Mouse (Mus musculus) G1E-ER4 (cell line): ENCODE data around the gene Gm17364. TPM values are rescaled to one million over a fixed set of nuclear protein-coding genes. Genes with fewer than 3 reads are reported as not detected.

Source experiments
- GATA1 ChIP-seq: IDR thresholded peaks from one replicate; pipeline ENCODE4 v1.8.0; 2012; ENCODE audit warnings: low read length, inconsistent platforms
- polyA plus RNA-seq: library from polyadenylated mRNA; stranded (reverse); fragments of >175 nt; gene quantifications from 2 replicates; pipeline ENCODE4 v1.2.3, GENCODE M21; 2012

Gm17364 gene
- not detected in 2 replicates for polyA plus RNA-seq

DNA sequence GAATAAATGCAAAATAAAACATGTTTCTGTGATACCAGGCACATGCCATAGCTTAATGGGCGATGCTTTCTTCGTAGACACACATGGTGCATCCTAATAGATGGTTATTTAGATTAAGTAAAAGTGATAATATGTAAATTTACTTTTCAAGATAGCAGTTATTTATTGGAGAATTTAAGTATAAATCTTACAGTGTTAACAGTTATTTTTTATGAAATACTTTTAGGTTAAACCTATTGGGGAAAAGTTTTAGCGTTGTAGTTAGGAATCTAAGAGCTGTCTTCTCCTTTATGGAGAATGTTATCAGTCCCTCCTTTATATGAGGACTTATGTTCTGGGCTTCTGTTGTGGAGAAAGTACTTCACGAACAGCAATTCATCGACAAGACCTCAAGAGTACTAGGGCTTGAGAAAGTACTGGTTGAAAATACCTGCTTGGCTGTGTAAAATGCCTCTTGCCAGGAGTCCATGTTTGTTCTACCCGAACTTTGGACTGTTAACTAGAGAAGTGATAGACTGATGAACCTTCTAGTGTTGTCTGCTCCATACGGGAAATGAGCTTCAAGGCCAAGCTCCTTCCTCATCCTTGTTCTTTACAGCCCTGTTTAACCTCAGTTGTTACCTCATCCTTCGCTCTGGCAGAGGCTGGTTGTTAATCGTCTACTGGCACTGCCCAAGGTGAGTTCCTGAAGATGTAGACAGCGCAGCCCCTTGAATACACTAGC, at the start of gene Gm17364:
Gene Gm17364, minus strand, starts transcription at position 51 of the 724 bp plus-strand sequence.
- no peak for TF ChIP-seq GATA1

DNA sequence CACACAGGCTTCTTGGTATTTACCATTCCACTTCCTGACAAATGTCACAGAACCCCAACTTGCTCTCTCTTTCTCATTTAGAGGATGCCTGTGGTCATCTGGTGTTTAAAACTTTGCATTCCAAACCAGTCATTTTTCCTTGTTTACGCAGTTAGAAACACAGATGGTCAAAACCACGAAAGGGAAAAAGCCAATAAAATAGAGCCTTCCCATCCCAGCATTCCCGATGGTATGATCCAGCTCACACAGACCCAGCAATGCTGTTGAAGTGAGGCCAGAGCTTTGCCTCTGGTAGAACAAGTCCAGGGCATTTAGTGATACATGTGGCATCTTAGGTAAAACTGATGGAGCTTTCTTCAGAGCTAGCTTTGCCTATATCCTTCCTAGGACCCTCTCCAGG, 47.7 kb upstream of the Gm17364 start:
- no peak for TF ChIP-seq GATA1

DNA sequence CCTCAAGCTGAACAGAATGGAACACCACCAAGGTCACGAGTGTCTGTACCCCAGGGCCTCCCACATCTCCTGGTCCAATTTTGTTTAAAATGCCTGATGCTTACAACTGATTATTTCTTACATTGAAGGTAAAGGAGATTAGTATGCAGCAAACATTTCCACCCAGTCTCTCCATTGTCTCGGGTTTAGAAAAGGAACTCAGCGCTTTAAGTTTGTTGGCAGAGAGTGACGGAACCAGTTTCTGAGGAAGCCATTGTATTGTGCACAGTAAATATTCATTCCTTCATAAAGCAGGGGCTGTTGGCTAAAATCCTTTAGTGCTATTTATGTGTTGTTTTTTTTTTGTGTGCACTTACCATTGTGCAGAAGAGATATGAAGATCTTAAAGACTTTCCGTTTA, 47.0 kb upstream of the Gm17364 start:
- TF ChIP-seq GATA1, result no peak

DNA sequence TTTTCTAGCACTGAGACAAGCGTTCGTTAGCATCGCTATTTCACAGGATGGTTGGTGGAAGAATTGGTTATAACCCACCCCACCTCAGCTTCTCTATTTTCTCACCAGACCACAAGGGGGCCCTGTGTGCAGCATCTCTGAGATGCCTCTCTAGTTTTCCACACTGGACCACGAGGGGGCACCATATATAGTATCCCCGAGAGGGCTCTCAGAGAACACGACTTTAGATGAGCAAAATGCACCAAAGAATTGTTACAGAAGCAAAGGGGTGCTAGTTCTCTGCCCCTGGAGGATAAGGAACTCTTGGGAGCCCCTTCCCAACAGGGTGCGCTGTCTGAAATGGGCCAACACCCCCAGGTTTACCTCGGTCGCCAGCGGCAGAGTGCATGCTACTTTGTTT, 28.9 kb upstream of the Gm17364 start:
- no peak for TF ChIP-seq GATA1

DNA sequence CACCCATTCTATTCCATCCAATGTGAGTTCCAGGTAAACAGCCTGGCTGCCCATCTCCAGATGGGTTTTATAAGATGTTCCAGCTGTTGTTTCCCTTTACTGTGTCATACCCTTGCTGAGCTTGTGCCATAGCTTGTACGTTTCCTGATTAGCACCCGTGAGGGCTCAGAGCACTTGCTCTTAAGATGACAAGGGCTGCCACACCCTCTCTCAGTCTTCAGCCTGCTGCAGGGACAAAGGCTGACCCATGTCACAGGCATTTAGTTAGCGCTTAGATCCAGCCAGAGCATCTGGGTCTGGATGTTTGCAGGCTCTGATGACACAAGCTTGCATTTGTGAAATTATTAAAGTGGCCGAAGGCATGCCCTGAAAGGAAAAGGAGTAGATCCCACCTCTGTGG, 26.3 kb upstream of the Gm17364 start:
- no peak for TF ChIP-seq GATA1

DNA sequence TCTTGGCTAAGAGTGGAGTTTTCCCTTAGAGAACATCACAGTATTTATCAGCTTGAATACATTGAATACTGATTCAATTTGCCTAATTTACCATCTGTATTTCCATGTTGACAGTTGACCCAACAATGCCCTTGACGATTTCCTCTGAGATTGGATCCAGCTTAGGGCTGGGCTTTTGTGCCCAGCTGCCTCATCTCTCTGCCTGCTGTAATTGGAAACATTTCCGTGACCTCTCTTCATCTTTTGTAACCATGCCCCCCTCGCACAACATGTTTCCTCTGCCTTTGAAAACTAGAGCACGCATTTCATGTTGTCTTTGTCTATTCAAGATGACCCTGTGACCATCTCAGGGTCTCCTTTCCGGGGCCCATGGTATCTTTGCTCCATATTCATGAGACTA, 25.2 kb upstream of the Gm17364 start:
- TF ChIP-seq GATA1, result no peak

DNA sequence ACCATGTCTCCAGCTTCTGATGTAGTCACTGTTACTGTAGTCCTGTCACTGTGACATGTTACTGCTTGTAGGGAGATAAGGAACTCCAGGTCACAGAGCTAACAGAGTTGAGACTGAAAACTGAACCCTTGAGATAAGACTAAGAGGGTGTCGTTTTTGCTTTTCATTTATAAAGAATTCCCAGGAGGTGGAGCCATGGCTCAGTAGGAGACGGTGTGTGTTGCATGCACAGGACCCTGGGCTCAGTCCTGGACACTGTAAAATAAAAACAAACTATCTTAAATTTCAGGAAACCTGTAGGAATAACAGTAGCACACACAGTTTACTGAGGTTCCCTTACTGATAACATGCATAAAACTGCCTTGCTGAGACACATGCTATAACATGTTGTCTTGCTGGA, 24.8 kb upstream of the Gm17364 start:
- no peak for TF ChIP-seq GATA1

DNA sequence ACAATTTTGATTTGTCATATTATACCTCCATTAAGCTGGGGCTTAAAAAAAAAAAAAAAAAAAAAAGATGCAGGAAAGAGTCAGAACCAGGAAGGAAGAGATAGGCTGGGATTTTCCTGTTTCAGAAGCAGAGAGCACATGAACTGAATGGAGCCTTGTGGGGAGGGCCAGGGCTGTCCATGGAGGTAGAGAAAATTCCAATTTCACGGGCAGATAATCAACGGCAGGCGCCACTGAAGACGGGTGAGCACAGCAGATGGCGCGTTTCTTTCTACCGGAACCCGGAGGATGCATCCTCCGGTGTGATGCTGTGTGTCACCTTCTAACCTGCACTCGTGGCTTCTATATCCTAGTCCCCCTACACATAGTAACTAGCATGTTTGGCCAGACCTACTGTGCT, 22.6 kb upstream of the Gm17364 start:
- no peak for TF ChIP-seq GATA1

DNA sequence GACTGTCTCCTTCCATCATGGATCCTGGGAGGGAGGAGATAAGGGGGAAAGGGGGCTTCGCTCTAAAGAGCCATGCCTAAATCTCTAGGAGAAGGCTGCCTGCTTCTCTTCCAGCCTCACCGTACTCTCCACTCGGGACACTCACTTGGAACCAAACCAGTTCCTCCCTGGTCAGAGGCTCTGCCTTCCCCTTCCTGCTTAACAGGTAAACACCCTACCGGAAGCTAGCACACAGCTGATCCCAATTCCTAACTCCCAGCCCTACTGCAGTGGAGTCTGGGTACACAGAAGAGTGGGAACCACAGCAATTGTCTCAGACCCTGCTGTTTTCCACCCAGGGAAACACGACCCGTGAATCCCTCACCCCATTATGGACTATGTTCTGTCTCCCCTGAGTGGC, 22.1 kb upstream of the Gm17364 start:
- no peak for TF ChIP-seq GATA1

DNA sequence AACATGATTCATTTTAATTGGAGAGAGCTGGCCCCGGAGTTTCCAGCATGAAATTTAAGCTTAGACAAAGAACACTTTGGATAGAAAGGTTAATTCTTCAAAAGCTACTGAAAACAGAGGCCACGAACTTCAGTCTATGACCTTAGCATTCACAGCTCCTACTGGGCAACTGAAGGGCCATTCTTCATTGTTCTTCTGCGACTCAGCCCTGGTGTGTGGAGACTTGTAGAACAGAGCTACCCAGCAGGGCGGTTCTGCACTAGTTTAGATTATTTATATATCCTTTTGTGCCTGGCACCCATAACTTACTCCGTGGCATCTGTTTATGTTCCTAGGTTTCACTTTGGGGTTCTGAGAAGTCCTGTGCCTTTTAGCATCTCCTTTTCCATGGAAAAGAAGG, 19.8 kb upstream of the Gm17364 start:
- no peak for TF ChIP-seq GATA1

DNA sequence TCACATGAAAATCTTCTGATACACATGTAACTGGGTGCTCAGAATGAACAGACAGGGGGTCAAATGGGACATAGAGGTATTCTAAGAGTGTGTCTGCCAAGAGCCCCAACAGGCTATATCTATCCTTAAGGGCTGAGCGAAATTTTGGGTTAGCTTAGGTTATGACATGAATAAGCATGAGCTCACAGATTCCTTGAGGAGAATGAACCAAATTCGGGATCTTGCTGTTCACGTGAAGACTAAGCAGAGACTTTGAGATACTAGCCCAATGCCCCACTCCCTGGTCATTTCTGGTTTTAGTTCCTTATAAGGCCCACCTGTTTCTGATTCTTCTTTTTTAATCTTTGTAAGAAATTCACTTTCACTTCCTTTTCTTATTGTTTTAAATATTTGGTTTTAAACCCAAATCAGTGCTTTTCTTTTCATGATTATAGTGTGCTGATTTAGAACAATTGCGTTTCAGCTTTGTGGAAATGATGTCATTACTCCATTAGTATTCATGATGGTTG, 17.7 kb upstream of the Gm17364 start:
- no peak for TF ChIP-seq GATA1

DNA sequence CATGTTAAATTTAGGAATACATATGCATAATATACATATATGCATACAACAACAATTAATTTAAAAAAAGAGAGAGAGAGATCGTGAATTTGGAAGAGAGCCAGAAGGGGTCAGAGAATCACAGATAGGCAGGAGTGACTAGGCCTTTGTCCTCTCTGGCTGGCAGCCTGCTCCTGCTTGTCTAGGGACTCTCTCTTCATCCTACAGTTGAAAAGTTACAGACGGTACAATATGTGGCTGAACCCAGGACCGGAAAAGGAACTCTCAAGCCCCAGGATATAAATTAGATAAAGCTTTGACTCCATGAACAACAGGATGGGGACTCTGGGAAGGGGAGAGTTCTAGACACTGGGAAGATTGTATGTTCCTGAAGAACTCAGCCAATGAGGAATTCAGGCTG, 12.5 kb upstream of the Gm17364 start:
- TF ChIP-seq GATA1, result no peak

DNA sequence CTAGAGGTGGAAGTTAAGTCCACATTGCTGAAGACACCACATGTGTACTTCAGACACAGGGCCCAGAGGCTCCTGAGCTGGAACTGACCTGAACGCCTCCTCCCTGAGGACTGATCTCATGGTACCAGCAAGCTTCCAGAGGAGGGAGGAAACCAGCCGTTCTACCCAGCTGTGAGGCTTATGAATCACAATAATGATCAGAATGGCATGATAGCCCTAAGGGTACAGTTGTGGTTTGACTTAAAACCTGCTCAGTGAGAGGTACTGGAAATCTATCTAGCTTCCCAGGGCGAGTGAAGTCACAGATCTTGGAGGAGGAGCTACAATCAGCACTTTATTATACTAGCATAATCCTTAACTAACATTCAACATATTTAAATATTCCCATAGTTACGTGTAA, 11.7 kb upstream of the Gm17364 start:
- no peak for TF ChIP-seq GATA1

DNA sequence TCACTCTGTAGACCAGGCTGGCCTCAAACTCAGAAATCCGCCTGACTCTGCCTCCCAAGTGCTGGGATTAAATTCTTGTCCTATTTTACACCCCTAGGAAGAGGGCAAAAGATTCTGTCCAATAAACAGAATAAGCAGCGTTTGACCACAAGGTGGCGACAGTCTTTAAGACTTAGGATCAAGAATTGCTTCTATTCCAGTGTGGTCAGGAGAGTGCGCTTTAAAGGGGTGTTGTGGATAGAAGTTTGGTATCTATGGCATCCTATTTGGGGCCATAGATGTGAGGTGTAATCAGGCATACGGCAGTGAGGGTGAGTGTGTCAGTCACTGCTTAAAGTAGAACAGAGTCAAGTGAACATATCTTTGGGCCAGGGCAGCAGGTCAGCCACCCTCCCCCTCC, 9.5 kb upstream of the Gm17364 start:
- TF ChIP-seq GATA1, result no peak

DNA sequence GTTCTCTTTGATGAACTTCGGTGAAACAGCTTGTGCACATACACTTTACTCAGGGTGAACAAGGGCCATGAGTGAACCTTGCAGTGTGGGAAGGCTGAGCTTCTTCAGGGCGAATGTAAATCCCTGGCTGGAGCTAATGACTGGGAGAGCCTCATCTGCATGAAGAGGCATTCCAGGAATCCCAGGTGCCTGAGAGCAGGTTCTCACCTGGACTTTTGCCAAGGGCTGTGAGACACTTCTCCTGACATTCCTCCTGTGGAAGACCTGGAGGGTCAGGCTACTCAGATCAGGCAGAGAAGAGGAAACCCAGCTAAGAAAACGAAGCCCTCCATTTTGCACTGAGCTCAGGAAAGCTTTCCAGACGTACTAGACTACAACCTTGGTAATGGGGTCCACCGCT, 6.9 kb upstream of the Gm17364 start:
- TF ChIP-seq GATA1, result no peak

DNA sequence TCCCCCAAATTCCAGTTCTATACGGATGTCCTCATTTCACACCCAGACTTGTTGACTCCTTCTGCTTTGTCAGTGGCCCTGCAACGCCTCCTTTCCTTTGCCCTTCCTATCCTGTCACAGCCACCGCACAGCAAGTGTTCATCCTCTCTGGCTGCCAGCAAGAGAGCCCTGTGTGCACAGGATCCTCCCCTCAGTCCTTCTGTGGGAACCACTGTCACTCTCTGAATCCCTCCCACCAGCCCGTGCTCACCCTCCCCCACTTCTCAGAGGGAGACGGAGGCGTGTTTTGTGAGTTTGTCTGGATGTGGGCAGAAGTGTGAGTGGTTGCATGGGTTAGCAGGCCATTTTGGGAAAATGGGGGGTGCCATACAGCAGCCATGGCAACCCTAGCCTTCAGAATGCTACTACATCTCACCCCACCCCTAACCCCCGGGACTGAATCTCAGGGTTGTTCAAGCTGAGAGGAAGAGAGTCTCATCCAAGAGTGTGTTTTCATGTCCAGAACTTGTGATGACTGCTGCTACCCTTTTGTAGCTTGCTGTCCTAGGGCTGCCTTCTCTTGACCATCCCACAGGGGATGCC, 5.9 kb downstream of the Gm17364 start:
- TF ChIP-seq GATA1, result no peak

DNA sequence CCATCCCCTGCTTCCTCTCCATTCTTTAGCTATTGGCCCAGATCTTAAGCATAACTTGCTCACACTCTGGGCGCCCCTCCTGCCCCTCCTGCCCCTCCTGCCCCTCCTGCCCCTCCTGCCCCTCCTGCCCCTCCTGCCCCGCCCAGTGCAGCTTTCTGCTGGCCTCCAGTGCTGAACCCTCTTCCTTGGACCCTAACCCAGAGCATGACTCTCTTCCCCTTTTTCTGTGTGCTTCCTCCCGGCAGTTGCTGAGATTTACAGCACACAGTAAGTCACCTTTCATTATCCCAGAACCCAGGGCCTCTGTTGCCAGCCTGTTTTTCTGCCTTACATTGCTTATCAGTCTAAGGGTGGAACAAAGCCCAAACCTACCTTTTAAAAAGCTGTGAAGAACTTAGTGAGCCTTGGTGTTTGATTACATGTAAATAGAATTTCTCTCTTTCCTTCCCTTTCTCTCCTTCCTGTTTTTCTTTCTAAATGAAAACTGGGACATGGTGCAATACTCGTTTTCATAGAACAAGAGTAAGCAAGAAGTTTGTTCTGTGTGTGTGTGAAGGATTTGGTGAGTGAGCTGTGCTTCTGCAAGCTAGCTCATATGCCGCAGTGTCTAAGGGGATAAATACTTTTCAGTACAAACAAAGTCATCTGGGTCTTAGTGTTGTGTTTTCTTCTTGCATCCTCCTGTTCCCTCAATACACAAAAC, 10.3 kb downstream of the Gm17364 start:
- TF ChIP-seq GATA1, result no peak
